Mouse (Mus musculus) stomach, postnatal 0 days (tissue): ENCODE data around the gene Cpd. TPM values are rescaled to one million over a fixed set of nuclear protein-coding genes. Genes with fewer than 3 reads are reported as not detected.

Experiments
- ATAC-seq: fragments of 200-750 bp; cut with Nextera tagmentation; 2 replicates; pipeline ENCODE4 v1.8.0; 2017; ENCODE audit not compliant: low FRiP score, low TSS enrichment
- DNase-seq: peaks from one replicate; pipeline ENCODE4 v3.0.0-alpha.2; 2016; ENCODE audit warnings: low spot score
- H3K27ac ChIP-seq: fragments of 300-500 bp; sonication (generic); replicated peaks from 2 replicates; pipeline ENCODE4 v1.5.1; 2014; ENCODE audit warnings: mild to moderate bottlenecking, control low read depth
- H3K27me3 ChIP-seq: fragments of 300-500 bp; sonication (generic); 2 replicates; pipeline ENCODE4 v1.6.1; 2014; ENCODE audit warnings: low read length; ENCODE audit not compliant: control insufficient read depth, insufficient read depth
- H3K36me3 ChIP-seq: fragments of 300-500 bp; sonication (generic); 2 replicates; pipeline ENCODE4 v1.6.1; 2014; ENCODE audit warnings: low read length, mixed read lengths; ENCODE audit not compliant: control insufficient read depth, insufficient read depth
- H3K4me1 ChIP-seq: fragments of 300-500 bp; sonication (generic); replicated peaks from 2 replicates; pipeline ENCODE4 v1.6.1; 2014; ENCODE audit warnings: antibody characterized with exemption; ENCODE audit not compliant: control insufficient read depth, insufficient read depth
- H3K4me2 ChIP-seq: fragments of 300-500 bp; sonication (generic); replicated peaks from 2 replicates; pipeline ENCODE4 v1.6.1; 2014; ENCODE audit warnings: low read depth, mild to moderate bottlenecking, control low read depth, moderate library complexity
- H3K4me3 ChIP-seq: fragments of 300-500 bp; sonication (generic); 2 replicates; pipeline ENCODE4 v1.5.1; 2014; ENCODE audit warnings: low read depth, low read length, control low read depth
- H3K9ac ChIP-seq: fragments of 300-500 bp; sonication (generic); 2 replicates; pipeline ENCODE4 v1.6.1; 2014; ENCODE audit warnings: mild to moderate bottlenecking, low read length, control low read depth, mixed read lengths
- H3K9me3 ChIP-seq: fragments of 300-500 bp; sonication (generic); 2 replicates; pipeline ENCODE4 v1.6.1; 2016; ENCODE audit warnings: low read length; ENCODE audit not compliant: control insufficient read depth
- CTCF ChIP-seq: IDR thresholded peaks from 2 replicates; pipeline ENCODE4 v1.5.1; 2016; ENCODE audit warnings: antibody characterized with exemption, low read depth, mild to moderate bottlenecking, moderate library complexity
- EP300 ChIP-seq: optimal IDR thresholded peaks from 2 replicates; pipeline ENCODE3; 2016; ENCODE audit warnings: antibody characterized with exemption
- WGBS: fragments of 180-500 bp; shearing (Covaris S2); extraction: QIAGEN DNeasy Blood & Tissue Kit; methylation state at CpG from one replicate; pipeline ENCODE4 v1.1.7; 2014; 5-methylcytosine and 5-hydroxymethylcytosine counted together
- polyA plus RNA-seq: library from polyadenylated mRNA; unstranded; fragments of >200 nt; fragmentation: Nextera tagmentation; extraction: Ambion mirVana; gene quantifications from 2 replicates; pipeline ENCODE4 v1.2.1, GENCODE M21; 2015

Gene Cpd
- polyA plus RNA-seq, 1 experiment from 2014 or later: 15.9 TPM

DNA sequence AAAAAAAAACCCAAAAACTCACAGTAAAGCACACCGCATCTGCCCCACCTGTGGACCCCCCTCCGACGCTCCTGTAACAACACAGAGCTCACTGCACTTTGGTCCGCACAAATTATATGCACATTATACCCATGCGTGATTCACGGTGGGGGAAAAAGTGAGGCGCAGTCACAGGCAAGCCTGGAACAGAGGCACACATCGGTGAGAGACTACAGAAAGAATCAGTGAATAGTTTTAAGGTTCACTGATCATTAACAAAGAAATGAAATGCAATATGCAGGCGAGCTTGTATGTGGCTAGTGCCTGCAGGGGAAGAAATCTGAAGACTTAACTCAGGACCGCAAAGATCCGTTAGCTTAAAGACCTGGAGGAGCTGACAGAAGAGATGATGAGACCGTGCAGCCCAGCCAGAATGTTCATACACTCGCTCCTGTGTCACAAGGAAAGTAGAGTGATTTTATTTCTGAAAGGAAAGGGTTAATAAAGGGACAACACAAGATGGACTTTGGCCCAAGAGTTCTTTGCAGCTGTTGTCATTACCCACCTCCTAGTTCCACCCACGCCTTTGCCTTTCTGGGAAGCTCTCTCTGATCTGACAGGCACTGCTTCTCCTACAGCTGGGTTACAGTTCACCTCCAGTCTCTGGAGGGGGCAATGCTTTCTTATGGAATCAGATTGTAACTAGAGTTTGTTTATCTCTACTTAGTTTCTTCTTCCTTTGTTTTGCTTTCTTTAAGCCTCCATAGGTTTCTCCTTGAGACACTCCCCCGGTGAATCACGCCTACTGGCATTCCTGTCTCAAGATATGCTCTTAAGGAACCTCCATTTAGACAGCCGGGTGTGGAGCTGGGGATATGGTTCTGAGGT is 7.9 kb upstream of the Cpd start:
- H3K9ac ChIP-seq: no peak overlapping the region
- peak overlapping the region; percentile 71 for H3K27ac ChIP-seq
- no peaks in the 10 kb centered on the region for H3K27me3 ChIP-seq
- H3K9me3 ChIP-seq: no peaks in the 10 kb centered on the region
- no peaks in the 10 kb centered on the region for H3K4me1 ChIP-seq
- H3K36me3 ChIP-seq: no peaks in the 10 kb centered on the region
- no peak overlapping the region for H3K4me3 ChIP-seq
- ATAC-seq (peak; percentile 82), DNase-seq (peak; percentile 60)
- 54% methylated on average over 17 of the region's 17 CpGs for WGBS
- no peak overlapping the region; the same call in 1 of the 2 replicates for H3K4me2 ChIP-seq
- TF ChIP-seq CTCF: no peak
- TF ChIP-seq EP300: no peak

DNA sequence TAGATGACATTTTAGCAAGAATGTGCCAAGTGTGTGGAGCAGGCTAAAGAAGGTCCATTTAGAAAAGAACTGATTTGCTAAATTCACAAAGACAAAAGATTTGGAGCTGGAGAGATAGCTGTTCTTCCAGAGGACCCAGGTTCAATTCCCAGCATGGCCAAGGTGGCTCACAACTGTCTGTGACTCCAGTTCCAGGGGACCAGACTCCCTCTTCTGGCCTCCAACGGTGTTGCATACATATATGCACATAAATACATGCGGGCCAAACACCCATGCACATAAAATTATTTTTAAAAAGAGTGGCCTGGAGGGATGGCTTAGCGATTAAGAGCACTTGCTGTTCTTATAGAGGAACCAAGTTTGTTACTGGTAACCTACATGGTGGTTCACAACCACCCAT is 4.7 kb upstream of the Cpd start:
- Histone ChIP-seq H3K27ac (no peak overlapping the region), H3K4me1 (no peaks in the 10 kb centered on the region), H3K9ac (no peak overlapping the region), H3K27me3 (no peaks in the 10 kb centered on the region), H3K4me2 (no peak overlapping the region), H3K4me3 (no peak overlapping the region), H3K36me3 (no peaks in the 10 kb centered on the region), H3K9me3 (no peaks in the 10 kb centered on the region)
- 78% methylated on average over 3 of the region's 3 CpGs for WGBS
- ATAC-seq (no peak), DNase-seq (no peak)
- TF ChIP-seq CTCF: peak; percentile 53
- TF ChIP-seq EP300: no peak

DNA sequence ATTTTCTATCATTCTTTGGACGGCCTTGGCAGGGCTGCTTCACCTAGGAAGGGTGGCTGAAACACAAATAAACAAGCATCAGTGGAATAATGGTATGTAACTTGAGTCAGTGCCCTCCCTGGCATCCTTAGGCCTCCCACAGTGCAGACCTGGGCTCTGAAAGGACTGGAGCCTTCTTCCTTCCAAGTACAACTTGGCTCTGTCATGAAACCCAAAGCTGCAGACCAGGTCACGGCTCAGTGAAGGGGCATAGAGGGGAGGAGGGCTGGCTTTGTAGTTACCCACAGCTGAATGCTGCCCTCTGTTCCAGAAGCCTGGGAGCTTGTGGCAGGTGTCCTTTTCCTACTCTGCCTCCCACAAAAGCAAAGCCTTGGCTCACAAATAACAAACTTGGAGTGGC is 2.8 kb upstream of the Cpd start:
- Histone ChIP-seq H3K9ac (no peak overlapping the region), H3K27me3 (no peaks in the 10 kb centered on the region), H3K27ac (no peak overlapping the region), H3K4me1 (no peaks in the 10 kb centered on the region), H3K9me3 (no peaks in the 10 kb centered on the region), H3K36me3 (no peaks in the 10 kb centered on the region), H3K4me2 (no peak overlapping the region), H3K4me3 (no peak overlapping the region)
- no peak for ATAC-seq
- 50% methylated on average over 2 of the region's 2 CpGs for WGBS
- TF ChIP-seq CTCF: no peak
- no peak for TF ChIP-seq EP300
- no peak for DNase-seq

DNA sequence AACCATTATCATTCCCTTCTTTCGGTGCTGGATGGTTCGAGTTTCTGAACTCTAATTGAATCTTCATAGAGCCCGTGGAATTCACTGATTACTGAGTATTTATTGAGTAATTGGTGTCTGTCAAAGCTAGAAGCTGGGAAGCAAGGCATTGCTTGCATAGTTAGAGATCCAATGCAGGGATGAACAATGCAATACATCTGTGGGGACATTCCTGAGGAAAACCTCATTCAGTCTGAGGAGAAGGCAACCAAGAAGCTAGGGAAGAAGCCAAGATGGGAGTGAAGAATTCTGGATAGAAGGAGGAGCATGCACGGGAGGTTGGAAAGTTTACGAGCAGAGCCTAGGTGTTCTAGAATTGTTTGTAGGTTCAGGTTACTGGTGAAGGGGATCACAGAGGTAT is 1.3 kb upstream of the Cpd start:
- H3K27me3 ChIP-seq: no peaks in the 10 kb centered on the region
- H3K4me1 ChIP-seq: no peaks in the 10 kb centered on the region
- H3K9ac ChIP-seq: no peak overlapping the region
- no peaks in the 10 kb centered on the region for H3K9me3 ChIP-seq
- DNase-seq (no peak), ATAC-seq (no peak)
- 73% methylated on average over 5 of the region's 5 CpGs for WGBS
- no peak overlapping the region for H3K4me2 ChIP-seq
- TF ChIP-seq EP300: no peak
- TF ChIP-seq CTCF: no peak
- H3K36me3 ChIP-seq: no peaks in the 10 kb centered on the region
- H3K27ac ChIP-seq: no peak overlapping the region
- H3K4me3 ChIP-seq: no peak overlapping the region

DNA sequence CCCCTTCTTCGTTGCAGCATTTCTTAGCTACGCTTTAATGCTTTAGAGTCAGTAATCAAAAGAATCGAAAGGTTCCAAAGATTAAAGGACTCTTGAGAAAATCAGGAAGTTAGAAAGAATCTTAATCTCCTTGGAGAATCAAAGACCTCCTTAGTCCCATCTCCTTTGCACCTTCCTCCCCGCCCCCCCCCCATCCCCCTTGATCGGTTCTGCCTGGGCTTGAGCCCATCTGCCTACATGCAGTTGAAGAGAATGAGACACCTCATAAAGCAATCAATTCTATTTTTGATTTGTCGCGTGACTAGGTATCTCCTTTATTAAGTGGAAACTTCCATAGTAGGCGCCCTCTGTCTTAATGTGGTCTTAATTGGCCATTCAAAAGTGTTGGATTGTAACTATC is 536 bp upstream of the Cpd start:
- ATAC-seq: no peak
- Histone ChIP-seq H3K4me2 (peak overlapping the region; percentile 93), H3K4me3 (peak overlapping the region; percentile 94), H3K4me1 (no peaks in the 10 kb centered on the region), H3K27ac (peak overlapping the region; percentile 53), H3K36me3 (no peaks in the 10 kb centered on the region), H3K9ac (peak overlapping the region; percentile 24; the same call in 1 of the 2 replicates), H3K9me3 (no peaks in the 10 kb centered on the region), H3K27me3 (no peaks in the 10 kb centered on the region)
- no peak for TF ChIP-seq CTCF
- TF ChIP-seq EP300: no peak
- 23% methylated on average over 8 of the region's 8 CpGs for WGBS
- DNase-seq: no peak
